Mouse (Mus musculus) midbrain, embryonic 10.5 days (tissue): ENCODE data around the gene Cd79b. TPM values are rescaled to one million over a fixed set of nuclear protein-coding genes. Genes with fewer than 3 reads are reported as not detected.

Experiments used
- DNase-seq: peaks from one replicate; pipeline ENCODE4 v3.0.0-alpha.2; 2017; ENCODE audit warnings: low spot score
- H3K27ac ChIP-seq: fragments of 300-500 bp; sonication (generic); replicated peaks from 2 replicates; pipeline ENCODE4 v1.5.1; 2016; ENCODE audit warnings: mild to moderate bottlenecking
- H3K27me3 ChIP-seq: fragments of 300-500 bp; sonication (generic); 2 replicates; pipeline ENCODE4 v1.6.1; 2016; ENCODE audit warnings: low read depth, mild to moderate bottlenecking; ENCODE audit not compliant: poor library complexity, severe bottlenecking
- H3K36me3 ChIP-seq: fragments of 300-500 bp; sonication (generic); 2 replicates; pipeline ENCODE4 v1.6.1; 2016; ENCODE audit warnings: mild to moderate bottlenecking, moderate library complexity
- H3K4me1 ChIP-seq: fragments of 300-500 bp; sonication (generic); 2 replicates; pipeline ENCODE4 v1.6.1; 2016
- H3K4me3 ChIP-seq: fragments of 300-500 bp; sonication (generic); 2 replicates; pipeline ENCODE4 v1.5.1; 2016; ENCODE audit warnings: mild to moderate bottlenecking, moderate library complexity
- H3K9me3 ChIP-seq: fragments of 300-500 bp; sonication (generic); replicated peaks from 2 replicates; pipeline ENCODE4 v1.6.1; 2016; ENCODE audit warnings: mild to moderate bottlenecking
- WGBS: fragments of 180-500 bp; shearing (Covaris S2); methylation state at CpG from one replicate; pipeline ENCODE4 v1.1.7; 2016; 5-methylcytosine and 5-hydroxymethylcytosine counted together
- polyA plus RNA-seq: library from polyadenylated mRNA; unstranded; fragments of >200 nt; fragmentation: Nextera tagmentation; extraction: Ambion mirVana; gene quantifications from 2 replicates; pipeline ENCODE4 v1.2.1, GENCODE M21; 2016

The Cd79b gene
- polyA plus RNA-seq, 1 experiment from 2014 or later = 0.99 TPM

DNA sequence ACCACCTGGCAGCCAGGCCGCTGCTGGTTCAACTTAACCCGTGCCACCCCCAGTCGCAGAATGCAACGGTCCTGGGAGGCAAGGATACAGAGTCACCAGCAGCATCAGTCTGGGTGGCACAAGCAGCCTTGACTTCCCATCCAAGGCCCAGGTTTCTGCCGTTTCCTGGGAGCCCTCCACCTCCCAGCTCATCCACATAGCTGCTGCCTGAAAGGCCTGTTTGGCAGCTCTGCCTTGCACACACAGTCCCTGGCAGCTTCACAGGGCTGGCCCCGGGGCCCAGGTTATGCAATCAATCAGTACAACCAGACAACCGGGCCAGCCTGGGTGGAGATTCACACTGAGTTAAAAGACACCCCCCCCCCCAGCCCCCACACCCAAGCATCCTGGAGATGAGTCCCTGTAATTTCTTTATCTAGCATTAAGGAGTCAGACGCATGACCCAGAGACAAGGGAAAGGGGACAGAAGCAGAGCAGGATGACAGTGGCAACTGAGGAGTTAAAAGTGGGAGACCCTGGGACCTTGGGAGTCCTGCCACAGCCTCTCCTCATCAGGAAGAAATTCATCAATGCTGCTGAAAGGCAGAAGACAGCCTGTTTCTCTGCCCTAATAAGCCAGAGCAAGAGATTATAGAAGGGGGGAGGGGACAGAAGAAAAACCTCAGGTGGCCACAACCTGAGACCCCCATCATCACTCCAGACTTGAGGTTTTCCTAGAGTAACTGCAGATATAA, 46.1 kb downstream of the Cd79b start:
- no peak for DNase-seq
- 0 out of 2 replicates have a peak overlapping the region, but pooled peaks have one; percentile 9 for H3K4me3 ChIP-seq
- peak overlapping the region; percentile 69 for H3K27ac ChIP-seq
- H3K4me1 ChIP-seq = peaks cover 53% of the 10 kb centered on the region
- whole genome bisulfite sequencing = 81% methylated on average over 8 of the region's 8 CpGs
- no peaks in the 10 kb centered on the region for H3K27me3 ChIP-seq
- H3K9me3 ChIP-seq = no peaks in the 10 kb centered on the region
- peaks cover 57% of the 10 kb centered on the region for H3K36me3 ChIP-seq

DNA sequence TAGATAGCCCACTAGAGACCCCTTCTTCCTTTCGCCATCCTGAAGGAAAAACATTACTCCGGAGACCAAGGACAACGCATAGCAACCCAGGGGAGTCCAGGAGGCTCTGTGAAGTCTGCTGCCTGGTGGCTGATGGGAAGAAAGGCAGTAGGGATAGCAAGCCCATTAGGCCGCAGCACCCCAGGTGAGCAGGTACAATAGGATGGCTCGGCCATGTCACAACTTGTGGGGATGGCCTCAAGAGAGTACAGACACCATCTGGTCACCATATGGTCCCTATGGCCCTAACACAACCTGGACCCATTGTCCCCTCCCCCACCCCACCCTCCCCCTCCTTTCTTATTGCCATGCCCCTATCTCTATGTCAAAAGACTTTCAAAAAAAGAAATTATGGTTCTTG, 46.7 kb downstream of the Cd79b start:
- no peaks in the 10 kb centered on the region for H3K9me3 ChIP-seq
- no peaks in the 10 kb centered on the region for H3K27me3 ChIP-seq
- peaks cover 63% of the 10 kb centered on the region for H3K36me3 ChIP-seq
- H3K4me1 ChIP-seq = peaks cover 49% of the 10 kb centered on the region
- peak overlapping the region; percentile 69; the same call in 1 of the 2 replicates for H3K27ac ChIP-seq
- no peak overlapping the region for H3K4me3 ChIP-seq
- DNase-seq = no peak
- WGBS = 83% methylated on average over 5 of the region's 5 CpGs

DNA sequence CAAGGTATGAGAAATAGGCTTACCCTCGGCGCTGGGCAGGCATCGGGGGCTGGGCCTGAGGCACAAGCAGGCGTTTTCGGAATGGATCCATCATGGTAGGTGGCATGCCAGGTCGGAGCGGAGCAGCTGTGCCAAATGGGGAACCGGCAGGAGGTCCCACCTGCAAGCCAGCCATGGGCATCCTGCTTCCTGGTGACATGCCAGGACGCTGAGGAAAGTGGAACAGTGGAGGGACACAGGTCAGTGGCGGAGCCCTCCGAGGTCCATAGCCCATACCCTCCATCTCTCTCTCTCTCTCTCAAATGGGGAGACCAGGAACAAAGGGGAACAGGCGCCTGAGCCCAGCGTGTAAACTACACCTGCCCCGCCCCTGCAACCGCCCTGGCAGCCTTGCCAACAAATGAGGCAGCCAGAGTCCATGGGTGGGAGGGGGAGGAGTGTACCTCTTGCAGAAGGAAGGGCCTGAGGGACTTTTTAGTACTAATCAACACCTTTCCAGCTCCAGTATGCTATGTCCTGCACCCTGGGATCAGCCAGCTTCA, 47.2 kb downstream of the Cd79b start:
- Histone ChIP-seq H3K4me1 (peaks cover 49% of the 10 kb centered on the region), H3K27me3 (no peaks in the 10 kb centered on the region), H3K27ac (peak overlapping the region; percentile 39; the same call in 1 of the 2 replicates), H3K9me3 (no peaks in the 10 kb centered on the region), H3K4me3 (no peak overlapping the region), H3K36me3 (peaks cover 68% of the 10 kb centered on the region)
- 85% methylated on average over 15 of the region's 15 CpGs for WGBS
- DNase-seq = no peak

DNA sequence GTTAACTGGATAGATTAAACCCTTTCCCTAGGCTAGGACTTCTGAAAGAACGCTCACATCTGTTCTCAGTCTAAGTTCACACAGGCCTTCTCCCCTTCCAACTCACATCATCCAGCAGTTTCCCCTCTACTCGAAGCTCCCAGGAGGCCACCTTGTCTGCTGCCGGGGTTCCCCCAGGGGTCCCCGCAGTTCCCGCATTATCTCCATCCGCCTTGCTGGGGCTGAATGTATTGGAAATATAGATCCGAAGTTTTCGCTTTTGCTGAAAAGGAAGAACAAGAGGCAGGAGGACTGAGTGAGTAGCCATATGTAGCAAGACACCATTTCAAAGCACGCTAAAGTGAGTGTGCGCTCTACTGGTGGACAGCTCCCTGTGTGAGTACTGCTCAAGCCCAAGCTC, 48.1 kb downstream of the Cd79b start:
- 93% methylated on average over 10 of the region's 10 CpGs for WGBS
- no peak overlapping the region for H3K4me3 ChIP-seq
- H3K27ac ChIP-seq = no peak overlapping the region
- no peaks in the 10 kb centered on the region for H3K9me3 ChIP-seq
- peaks cover 39% of the 10 kb centered on the region for H3K4me1 ChIP-seq
- no peak for DNase-seq
- H3K36me3 ChIP-seq = peaks cover 77% of the 10 kb centered on the region
- H3K27me3 ChIP-seq = no peaks in the 10 kb centered on the region

DNA sequence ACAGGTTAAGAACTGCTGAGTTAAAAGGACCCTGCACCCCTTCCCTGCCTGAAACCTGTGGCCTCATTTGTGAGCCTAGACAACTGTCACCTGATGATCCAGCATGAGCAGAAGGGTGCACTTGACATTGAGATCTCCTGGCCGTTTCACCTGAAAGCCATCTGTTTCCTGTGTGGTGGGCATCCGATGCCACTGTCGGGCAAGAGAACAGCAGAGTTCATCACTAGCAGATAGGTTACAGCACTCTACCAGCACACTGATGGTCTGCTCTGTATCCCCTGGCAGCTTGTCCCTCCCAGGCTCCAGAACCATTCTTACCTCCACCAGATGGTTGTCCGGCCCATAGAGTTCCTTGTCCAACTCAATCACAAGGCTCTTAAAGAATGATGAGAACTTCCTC, 49.0 kb downstream of the Cd79b start:
- DNase-seq = no peak
- H3K4me1 ChIP-seq = peaks cover 31% of the 10 kb centered on the region
- H3K27me3 ChIP-seq = no peaks in the 10 kb centered on the region
- no peak overlapping the region for H3K27ac ChIP-seq
- 95% methylated on average over 4 of the region's 4 CpGs for WGBS
- H3K36me3 ChIP-seq = peaks cover 86% of the 10 kb centered on the region
- no peak overlapping the region for H3K4me3 ChIP-seq
- no peaks in the 10 kb centered on the region for H3K9me3 ChIP-seq

DNA sequence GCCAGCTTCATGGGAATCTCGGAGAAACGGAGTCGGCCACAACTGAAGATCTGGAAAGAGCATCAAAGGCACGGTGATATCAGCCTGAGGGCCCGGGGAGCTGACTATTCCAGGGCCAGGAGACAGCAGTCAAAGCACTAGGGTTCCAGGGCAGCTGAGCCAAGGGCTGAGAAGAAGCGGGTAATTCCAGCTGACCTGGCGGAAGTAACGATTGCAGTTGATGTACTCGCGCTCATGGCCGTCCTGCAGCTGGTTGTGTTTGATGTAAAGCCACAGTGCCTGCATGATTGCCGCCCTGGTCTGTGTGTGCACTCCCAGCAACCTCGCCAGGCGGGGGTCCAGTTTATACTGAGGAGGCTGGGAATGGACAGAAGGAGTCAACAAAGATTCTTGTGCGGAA, 49.6 kb downstream of the Cd79b start:
- 95% methylated on average over 15 of the region's 15 CpGs for WGBS
- no peaks in the 10 kb centered on the region for H3K27me3 ChIP-seq
- no peak for DNase-seq
- H3K36me3 ChIP-seq = peaks cover 89% of the 10 kb centered on the region
- no peak overlapping the region for H3K4me3 ChIP-seq
- H3K9me3 ChIP-seq = no peaks in the 10 kb centered on the region
- H3K27ac ChIP-seq = no peak overlapping the region
- peaks cover 25% of the 10 kb centered on the region for H3K4me1 ChIP-seq

DNA sequence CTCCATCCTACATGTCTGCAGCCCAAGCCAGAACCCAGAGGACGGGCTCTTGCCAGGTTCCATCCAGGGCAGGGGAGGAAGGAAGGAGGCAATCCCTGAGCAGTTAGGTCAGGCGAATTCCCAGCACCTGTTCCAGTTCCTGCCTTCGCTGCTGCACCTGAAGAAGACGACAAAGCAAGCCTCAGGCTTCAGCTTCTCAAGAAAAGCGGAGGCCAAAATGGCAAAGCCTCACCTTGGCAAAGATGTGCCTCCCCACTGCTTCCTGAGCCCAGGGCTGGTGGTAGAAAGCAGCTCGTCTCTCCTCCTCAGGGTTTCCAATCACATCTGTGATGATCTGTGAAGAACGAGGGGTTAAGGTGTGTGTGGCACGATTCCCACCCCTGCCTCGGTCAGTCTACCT, 50.6 kb downstream of the Cd79b start:
- WGBS = 91% methylated on average over 9 of the region's 9 CpGs
- Histone ChIP-seq H3K4me1 (peaks cover 19% of the 10 kb centered on the region), H3K36me3 (peaks cover 99% of the 10 kb centered on the region)

More for the DNA sequence above, 50.6 kb downstream of the Cd79b start:
- Histone ChIP-seq H3K27me3 (no peaks in the 10 kb centered on the region), H3K9me3 (no peaks in the 10 kb centered on the region), H3K27ac (no peak overlapping the region), H3K4me3 (no peak overlapping the region)
- no peak for DNase-seq

Other genes starting within 250 kb of the Cd79b start
- gene Taco1, start 248.7 kb downstream of the Cd79b start, polyA plus RNA-seq = 13.7 and 14.1 TPM in 2 replicates
- 20.6 and 21.9 TPM in 2 replicates for gene Map3k3, start 230.1 kb downstream of the Cd79b start, polyA plus RNA-seq
- gene Gm10840, start 153.9 kb downstream of the Cd79b start, polyA plus RNA-seq = 0.57 TPM in 1 of 2 replicates, not detected in the other
- gene Limd2, start 153.9 kb downstream of the Cd79b start, polyA plus RNA-seq = 364 and 366 TPM in 2 replicates
- 41.8 and 42.4 TPM in 2 replicates for gene Strada, start 112.6 kb downstream of the Cd79b start, polyA plus RNA-seq
- 69.9 and 74.0 TPM in 2 replicates for gene Ccdc47, start 98.4 kb downstream of the Cd79b start, polyA plus RNA-seq
- gene Ddx42, start 97.8 kb downstream of the Cd79b start, polyA plus RNA-seq = 100 and 112 TPM in 2 replicates
- 78.1 and 83.8 TPM in 2 replicates for gene Ftsj3, start 58.7 kb downstream of the Cd79b start, polyA plus RNA-seq
- 408 and 433 TPM in 2 replicates for gene Psmc5, start 58.6 kb downstream of the Cd79b start, polyA plus RNA-seq
- gene Smarcd2, start 41.8 kb downstream of the Cd79b start, polyA plus RNA-seq = 19.3 and 20.0 TPM in 2 replicates
- gene Tcam1, start 38.1 kb downstream of the Cd79b start, polyA plus RNA-seq = 0.06 and 0.15 TPM in 2 replicates
- not detected in 2 replicates for gene Gh, start 12.9 kb downstream of the Cd79b start, polyA plus RNA-seq
- 0.10 and 0.15 TPM in 2 replicates for gene Scn4a, start 38.5 kb upstream of the Cd79b start, polyA plus RNA-seq
- gene Prr29, start 50.7 kb upstream of the Cd79b start, polyA plus RNA-seq = 0.10 TPM in 1 of 2 replicates, not detected in the other
- 13.4 and 15.0 TPM in 2 replicates for gene Icam2, start 73.3 kb upstream of the Cd79b start, polyA plus RNA-seq
- 5.0 and 5.2 TPM in 2 replicates for gene Ern1, start 173.1 kb upstream of the Cd79b start, polyA plus RNA-seq